Mouse (Mus musculus) cerebellum, adult 2 months (tissue): ENCODE measurements at regions not wholly inside any gene's neighbourhood (a gene's known extent, or its start where the extent isn't known, plus 50 kb on each side); places are given as distances from the start of the nearest gene placed in this dataset.
A peak's percentile ranks its signal among the peaks of the same experiment; 100 is the strongest.

Source experiments
- DNase-seq, 2 experiments: peaks; one replicate each; pipeline ENCODE4 v3.0.0; 2021
- H3K27ac ChIP-seq: fragments of 200-500 bp; 2 replicates; pipeline ENCODE4 v1.5.1; 2012; ENCODE audit warnings: low read length, control low read depth, inconsistent platforms; ENCODE audit not compliant: insufficient read depth
- H3K27me3 ChIP-seq: fragments of 200-500 bp; 2 replicates; pipeline ENCODE4 v1.6.1; 2012; ENCODE audit warnings: inconsistent platforms, mild to moderate bottlenecking, low read length, moderate library complexity; ENCODE audit not compliant: control insufficient read depth, insufficient read depth
- H3K4me1 ChIP-seq: fragments of 200-500 bp; 2 replicates; pipeline ENCODE4 v1.6.1; 2011; ENCODE audit warnings: low read length; ENCODE audit not compliant: control insufficient read depth, insufficient read depth
- H3K4me3 ChIP-seq: fragments of 200-500 bp; replicated peaks from 2 replicates; pipeline ENCODE3; 2011; ENCODE audit warnings: mild to moderate bottlenecking, low read depth, low read length, control low read depth; ENCODE audit not compliant: insufficient read depth
- CTCF ChIP-seq: fragments of 200-500 bp; IDR thresholded peaks from 2 replicates; pipeline ENCODE4 v1.5.1; 2011; ENCODE audit warnings: low read depth, mild to moderate bottlenecking, control low read depth, low read length, moderate library complexity, borderline replicate concordance; ENCODE audit not compliant: insufficient read depth
- POLR2A ChIP-seq: fragments of 200-500 bp; IDR thresholded peaks from 2 replicates; pipeline ENCODE4 v1.6.1; 2011; ENCODE audit warnings: low read length, control low read depth, borderline replicate concordance; ENCODE audit not compliant: insufficient read depth
- WGBS: fragments of 180-500 bp; shearing (Covaris S2); methylation state at CpG from one replicate; pipeline ENCODE4 v1.1.7; 2018; 5-methylcytosine and 5-hydroxymethylcytosine counted together

DNA sequence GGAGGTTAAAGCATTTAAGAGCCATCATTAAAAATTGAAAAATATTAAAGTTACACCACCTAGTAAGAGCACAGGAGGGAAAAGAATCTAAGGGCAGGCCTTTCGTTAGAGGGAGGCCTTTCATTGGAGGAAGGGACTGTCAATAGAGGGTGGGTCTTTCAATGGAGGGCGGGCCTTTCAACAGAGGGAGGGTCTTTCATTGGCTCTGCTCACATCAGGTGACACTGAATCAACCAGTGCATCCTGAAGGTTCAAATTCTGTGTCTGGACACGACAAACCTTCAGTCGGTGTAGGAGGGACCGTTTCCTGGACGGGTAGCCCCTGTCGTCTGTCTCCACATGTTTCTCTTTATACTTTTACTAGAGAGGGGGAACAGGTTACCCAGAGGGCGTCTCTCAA lies 172.5 kb upstream of the Kcnab2 start:
- Histone ChIP-seq H3K4me1 (no peaks in the 10 kb centered on the region), H3K4me3 (no peak overlapping the region), H3K27me3 (peaks cover 1% of the 10 kb centered on the region; the same call in 1 of the 2 replicates), H3K27ac (no peak overlapping the region)
- TF ChIP-seq CTCF, result no peak
- no peak for TF ChIP-seq POLR2A
- 85% methylated on average over 8 of the region's 8 CpGs for WGBS
- DNase-seq, result no peak

DNA sequence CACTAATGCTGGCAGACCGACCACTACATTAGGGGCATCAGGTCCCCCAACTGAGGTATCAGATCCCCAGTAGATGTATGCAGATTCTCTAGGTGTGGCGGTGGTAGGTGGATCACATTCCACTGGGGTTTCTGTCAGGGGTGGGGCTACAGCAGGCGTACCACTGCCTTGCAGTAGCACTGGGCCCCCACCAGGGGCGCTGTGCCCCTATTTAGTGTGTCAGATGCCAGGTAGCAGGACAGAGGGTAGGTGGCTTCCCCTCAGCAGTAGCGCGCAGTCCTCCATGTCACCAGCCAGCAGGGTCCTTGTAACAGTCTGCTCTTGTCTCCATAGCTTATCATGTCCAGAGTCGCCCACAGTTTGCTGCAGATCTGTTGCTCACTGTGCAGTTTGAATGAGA lies 169.9 kb upstream of the Kcnab2 start:
- peak; percentile 32 to 37 for DNase-seq

DNA sequence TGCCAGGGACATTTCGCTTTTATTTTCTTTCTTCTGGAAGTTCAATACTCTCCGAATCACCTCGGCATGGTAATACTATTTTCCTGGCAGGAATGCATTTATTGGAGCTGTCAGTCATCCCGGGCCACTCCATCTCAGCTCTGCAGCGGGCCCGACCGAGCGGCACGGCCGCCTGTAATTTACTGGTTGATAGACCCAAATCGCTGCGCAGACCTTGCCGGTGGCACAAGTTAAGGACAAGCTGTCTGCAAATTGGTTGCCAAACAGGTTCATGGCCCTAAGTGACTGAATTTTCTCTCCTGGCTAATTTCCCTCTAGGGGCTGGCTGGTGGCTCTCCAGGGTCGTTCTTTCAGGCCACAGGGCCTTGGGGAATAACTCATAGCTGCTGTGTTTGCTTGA lies 169.4 kb upstream of the Kcnab2 start:
- TF ChIP-seq POLR2A, result no peak
- no peak for TF ChIP-seq CTCF
- 24% methylated on average over 14 of the region's 14 CpGs for WGBS

More for the DNA sequence above, 169.9 kb upstream of the Kcnab2 start:
- Histone ChIP-seq H3K27ac (no peak overlapping the region), H3K4me3 (no peak overlapping the region), H3K4me1 (no peaks in the 10 kb centered on the region), H3K27me3 (peaks cover 1% of the 10 kb centered on the region; the same call in 1 of the 2 replicates)
- 56% methylated on average over 7 of the region's 7 CpGs for WGBS
- peak; percentile 79 for TF ChIP-seq CTCF
- TF ChIP-seq POLR2A, result no peak

DNA sequence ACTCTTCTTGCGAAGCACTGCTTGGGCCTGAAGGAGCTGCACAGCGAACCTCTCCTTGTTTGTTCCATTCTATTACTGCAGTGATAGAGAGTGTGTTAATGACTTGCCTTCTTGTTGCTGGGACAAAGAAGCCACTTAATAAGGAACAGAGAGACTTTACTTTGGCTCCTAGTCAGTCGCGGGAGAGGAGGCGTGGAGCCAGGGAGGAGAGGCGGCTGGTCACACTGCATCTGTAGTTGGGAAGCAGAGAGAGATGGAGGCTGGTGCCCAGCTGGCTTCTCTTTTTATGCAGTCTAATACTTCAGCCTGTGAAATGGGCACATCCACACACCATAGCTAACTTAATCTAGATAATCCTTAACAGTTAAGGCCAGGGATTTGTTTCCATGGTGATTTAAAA lies 159.4 kb upstream of the Kcnab2 start:
- DNase-seq, result no peak
- H3K4me1 ChIP-seq, result no peaks in the 10 kb centered on the region
- WGBS, result 50% methylated on average over 6 of the region's 6 CpGs

More for the DNA sequence above, 169.4 kb upstream of the Kcnab2 start:
- Histone ChIP-seq H3K4me3 (no peak overlapping the region), H3K4me1 (no peaks in the 10 kb centered on the region), H3K27me3 (peaks cover 1% of the 10 kb centered on the region; the same call in 1 of the 2 replicates), H3K27ac (no peak overlapping the region)
- DNase-seq, result no peak

DNA sequence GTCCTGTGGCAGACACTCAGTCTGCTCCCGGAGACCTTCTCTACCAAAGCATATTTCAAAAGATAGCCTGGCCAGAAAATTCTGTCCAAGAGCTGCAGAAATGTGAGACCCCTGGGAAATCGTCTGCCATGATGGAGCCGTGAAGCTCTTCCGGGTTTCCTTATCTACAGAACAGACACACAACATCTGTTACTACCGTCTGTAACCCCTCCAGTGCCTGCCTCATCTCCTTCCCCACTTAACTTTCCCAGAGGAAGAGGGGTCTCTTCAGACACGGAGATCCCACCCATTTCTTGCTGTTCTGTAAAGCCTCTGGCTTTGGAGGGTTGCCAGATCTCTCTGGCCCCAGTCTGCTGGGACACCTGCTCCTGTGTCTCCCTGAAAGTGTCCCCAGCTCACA lies 156.2 kb upstream of the Kcnab2 start:
- no peak for TF ChIP-seq POLR2A
- no peak for TF ChIP-seq CTCF
- Histone ChIP-seq H3K4me3 (no peak overlapping the region), H3K4me1 (no peaks in the 10 kb centered on the region), H3K27ac (no peak overlapping the region), H3K27me3 (no peaks in the 10 kb centered on the region)
- WGBS, result 37% methylated on average over 6 of the region's 6 CpGs
- DNase-seq, result no peak

More for the DNA sequence above, 159.4 kb upstream of the Kcnab2 start:
- Histone ChIP-seq H3K27me3 (no peaks in the 10 kb centered on the region), H3K4me3 (no peak overlapping the region), H3K27ac (no peak overlapping the region)
- no peak for TF ChIP-seq CTCF
- TF ChIP-seq POLR2A, result no peak

DNA sequence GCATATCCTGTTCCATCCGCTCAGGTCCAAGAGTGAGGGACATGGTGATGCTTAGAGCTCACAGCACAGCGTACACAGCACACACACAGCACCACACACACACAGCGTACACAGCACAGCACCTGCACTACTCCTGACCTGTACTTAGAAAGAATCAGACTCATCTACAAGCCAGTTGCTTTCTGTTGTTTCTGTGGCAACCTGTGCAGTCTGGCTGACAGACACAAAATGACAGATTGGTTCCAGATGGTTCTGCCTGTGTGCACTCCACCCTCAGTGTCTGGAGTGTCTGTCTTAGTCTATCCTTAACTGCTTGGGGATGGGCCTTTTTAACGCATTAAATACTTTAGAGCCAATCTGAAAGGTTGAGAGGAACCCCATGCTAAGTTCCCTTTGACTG lies 150.4 kb upstream of the Kcnab2 start:
- no peak for DNase-seq
- Histone ChIP-seq H3K4me3 (no peak overlapping the region), H3K4me1 (peaks cover 6% of the 10 kb centered on the region), H3K27me3 (no peaks in the 10 kb centered on the region), H3K27ac (no peak overlapping the region)
- 56% methylated on average over 4 of the region's 4 CpGs for whole genome bisulfite sequencing
- TF ChIP-seq CTCF (no peak), POLR2A (no peak)

DNA sequence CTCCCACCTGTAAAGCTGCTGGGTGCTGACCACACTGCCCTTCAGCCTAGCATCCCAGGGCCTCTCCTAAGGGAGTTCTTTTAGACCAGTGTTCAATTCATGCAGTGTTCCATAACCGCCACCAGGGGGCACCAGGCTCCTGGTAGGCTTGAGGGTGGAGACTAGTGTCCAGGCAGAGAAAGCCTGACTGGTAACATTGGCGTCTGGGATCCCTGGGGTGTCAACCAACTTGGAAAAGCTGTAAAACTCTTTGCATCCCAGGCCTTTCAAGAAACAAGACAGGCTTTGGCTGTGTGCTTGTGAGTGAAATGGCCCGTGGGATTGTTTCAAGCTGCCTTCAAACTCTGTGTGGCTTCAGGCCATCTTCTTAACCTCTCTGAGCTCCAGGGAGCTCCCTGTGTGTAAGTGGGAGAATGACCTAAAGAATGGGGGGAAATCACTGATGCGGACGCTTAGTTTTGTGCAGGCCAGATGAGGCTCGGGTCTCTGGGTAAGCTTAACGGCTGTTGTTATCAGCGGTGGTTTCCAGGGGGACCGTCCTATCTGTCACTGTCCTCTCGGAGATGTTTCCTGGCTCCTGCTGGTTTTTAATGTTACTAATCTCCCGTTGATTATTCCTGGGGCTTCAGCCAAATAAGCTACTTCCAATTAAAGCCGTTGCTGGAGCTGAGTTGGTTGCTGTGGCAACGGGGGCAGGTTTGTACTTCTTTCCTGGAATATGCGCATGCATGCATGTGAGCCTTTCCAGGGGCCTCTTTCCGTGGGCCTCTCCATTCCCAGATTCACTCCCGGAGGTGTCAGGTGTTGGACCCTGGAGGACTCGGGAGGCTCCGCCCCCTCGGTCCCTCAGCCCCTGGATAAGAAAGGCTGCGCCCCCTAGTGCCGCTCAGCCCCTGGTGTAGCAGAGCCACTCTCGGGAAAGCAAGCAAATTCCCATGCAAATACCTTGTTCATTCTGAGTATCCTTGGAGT lies 147.6 kb upstream of the Kcnab2 start:
- H3K4me3 ChIP-seq, result no peak overlapping the region

DNA sequence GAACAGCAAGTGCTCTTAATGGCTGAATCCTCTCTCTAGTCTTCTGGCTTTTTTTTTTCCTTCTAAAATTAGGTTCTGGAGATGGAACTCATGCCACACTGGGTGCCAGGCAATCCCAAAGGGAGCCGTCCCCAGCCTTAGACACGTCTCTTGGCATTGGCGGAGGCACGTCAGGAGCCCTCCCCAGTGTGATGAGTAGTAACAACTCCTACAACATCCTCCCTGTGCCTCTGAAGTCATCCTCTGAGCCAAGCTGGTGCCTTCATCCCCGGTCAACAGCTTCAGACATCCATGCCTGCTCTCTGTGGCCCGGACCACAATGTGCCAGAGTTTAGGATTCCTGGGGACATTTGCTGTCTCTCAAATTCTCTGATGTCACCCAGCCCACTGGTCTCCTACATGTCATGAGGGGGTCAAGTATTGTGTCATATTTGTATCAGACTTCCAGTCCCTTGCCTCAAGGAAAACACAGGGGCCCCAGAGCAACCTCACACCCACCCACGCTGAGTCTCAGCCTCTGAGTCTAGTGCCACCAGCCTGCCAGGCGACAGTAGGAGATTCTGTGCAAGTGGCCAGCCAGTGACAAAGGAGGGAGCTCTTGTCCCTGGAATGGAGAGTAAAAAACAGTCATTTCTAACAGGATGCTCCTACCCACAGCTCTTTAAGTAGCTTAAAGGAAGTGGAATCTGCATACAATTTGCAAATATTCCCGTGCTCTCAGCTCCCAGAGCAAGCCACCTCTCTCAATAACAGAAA lies 144.5 kb upstream of the Kcnab2 start:
- Histone ChIP-seq H3K4me3 (no peak overlapping the region), H3K4me1 (peaks cover 3% of the 10 kb centered on the region; the same call in 1 of the 2 replicates), H3K27me3 (no peaks in the 10 kb centered on the region), H3K27ac (no peak overlapping the region)
- WGBS, result 64% methylated on average over 9 of the region's 9 CpGs
- TF ChIP-seq CTCF (no peak), POLR2A (no peak)
- DNase-seq, result no peak

More for the DNA sequence above, 147.6 kb upstream of the Kcnab2 start:
- Histone ChIP-seq H3K27ac (no peak overlapping the region), H3K27me3 (no peaks in the 10 kb centered on the region), H3K4me1 (peaks cover 9% of the 10 kb centered on the region)
- TF ChIP-seq CTCF, result peak; percentile 87
- TF ChIP-seq POLR2A, result no peak
- WGBS, result 5% methylated on average over 22 of the region's 22 CpGs
- DNase-seq, result peak; percentile 55 to 62
